Mouse (Mus musculus) thymus, postnatal 36 days (tissue): ENCODE measurements around the gene Hpcal1.
"Not testable (repeated sequence)": the region's sequence is repeated elsewhere in the genome, so short reads cannot be mapped to it uniquely, and the experiment has no call there.

ENCODE experiments used
- DNase-seq, 2 experiments: peaks; one replicate each; pipeline ENCODE4 v3.0.0; 2022; ENCODE audit warnings: mixed read lengths in 2 of 2

The Hpcal1 gene

GRCm38 (mm10) chr12:17795660-17796278, 105.1 kb downstream of the Hpcal1 start:
- peak; percentile 60 to 70 for DNase-seq

GRCm38 (mm10) chr12:17798261-17798660, 107.6 kb downstream of the Hpcal1 start:
- DNase-seq, result not testable (repeated sequence)

- DNase-seq, result peak; percentile 41 to 55
Measured at GRCm38 (mm10) chr12:17808542-17808941, 117.9 kb downstream of the Hpcal1 start.

GRCm38 (mm10) chr12:17835279-17835678, 144.6 kb downstream of the Hpcal1 start:
- DNase-seq, result not testable (repeated sequence)
